Mouse (Mus musculus): ENCODE data around the gene Ptcd2. TPM values are rescaled to one million over a fixed set of nuclear protein-coding genes. Genes with fewer than 3 reads are reported as not detected.

Ptcd2 gene
- polyA plus RNA-seq, 1 experiment from 2014 or later, result 62.1 TPM

DNA sequence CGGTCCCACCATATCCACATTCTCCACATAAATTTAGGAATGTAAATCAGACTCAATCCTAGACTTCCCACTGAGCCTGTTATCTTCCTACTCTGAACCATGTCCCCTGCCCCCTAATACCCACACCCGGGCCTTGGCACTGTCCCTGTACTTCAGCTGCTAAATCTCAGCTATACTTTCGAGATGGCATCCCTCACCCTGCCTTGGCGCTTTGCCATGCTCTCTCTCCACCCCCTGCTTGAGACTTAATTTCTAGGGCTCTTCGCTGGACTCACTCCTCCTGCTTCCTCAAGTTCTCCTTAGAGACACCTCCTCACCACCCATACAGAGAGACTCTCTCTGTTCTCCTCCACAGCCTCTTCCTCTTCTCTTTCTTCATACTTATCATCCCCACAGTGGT lies 44.6 kb downstream of the Ptcd2 start:
- H3K36me3 ChIP-seq (ENCODE audit: control insufficient read depth, insufficient read depth, low read length), result no peaks in the 10 kb centered on the region
- no peak overlapping the region for H3K9ac ChIP-seq (replicated peaks; ENCODE audit: low read depth, low read length)
- no peak overlapping the region for H3K4me2 ChIP-seq (ENCODE audit: low read depth, low read length)
- no peak overlapping the region for H3K27ac ChIP-seq (ENCODE audit: low read depth, low read length)
- H3K4me1 ChIP-seq (ENCODE audit: control insufficient read depth, insufficient read depth, low read length), result no peaks in the 10 kb centered on the region
- no peak overlapping the region for H3K4me3 ChIP-seq (ENCODE audit: low read depth, low read length)
- no peaks in the 10 kb centered on the region for H3K27me3 ChIP-seq (ENCODE audit: control insufficient read depth, insufficient read depth, low read length)
- no peaks in the 10 kb centered on the region for H3K9me3 ChIP-seq (ENCODE audit: control insufficient read depth, low read length)
- WGBS, result 79% methylated on average over 5 of the region's 5 CpGs
- ATAC-seq (ENCODE audit: low read depth), result no peak

DNA sequence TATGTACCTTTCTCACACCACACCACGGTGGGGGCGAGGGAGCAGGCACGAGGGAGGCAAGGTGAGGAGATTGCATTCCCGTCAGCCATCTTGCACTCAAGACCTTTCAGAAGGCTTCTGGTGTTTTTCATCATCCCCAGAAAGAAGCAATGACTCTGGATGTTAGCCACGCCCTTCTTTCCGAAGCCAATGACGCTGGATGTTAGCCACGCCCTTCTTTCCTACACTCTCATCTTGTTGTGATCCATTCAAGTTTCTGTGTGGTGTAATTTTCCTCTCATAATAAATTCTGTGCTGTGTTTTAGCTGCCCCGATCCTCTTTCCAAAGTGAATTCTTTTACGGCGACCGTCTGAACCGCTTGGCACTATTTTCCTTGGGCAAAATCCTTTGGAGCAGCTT lies 50.3 kb downstream of the Ptcd2 start:
- WGBS, result 93% methylated on average over 13 of the region's 13 CpGs
- Histone ChIP-seq H3K27ac (ENCODE audit: low read depth, low read length) (no peak overlapping the region), H3K9ac (replicated peaks; ENCODE audit: low read depth, low read length) (no peak overlapping the region), H3K9me3 (ENCODE audit: control insufficient read depth, low read length) (no peaks in the 10 kb centered on the region), H3K36me3 (ENCODE audit: control insufficient read depth, insufficient read depth, low read length) (no peaks in the 10 kb centered on the region), H3K4me1 (ENCODE audit: control insufficient read depth, insufficient read depth, low read length) (no peaks in the 10 kb centered on the region), H3K27me3 (ENCODE audit: control insufficient read depth, insufficient read depth, low read length) (no peaks in the 10 kb centered on the region), H3K4me3 (ENCODE audit: low read depth, low read length) (no peak overlapping the region), H3K4me2 (ENCODE audit: low read depth, low read length) (no peak overlapping the region)
- ATAC-seq (ENCODE audit: low read depth), result no peak

DNA sequence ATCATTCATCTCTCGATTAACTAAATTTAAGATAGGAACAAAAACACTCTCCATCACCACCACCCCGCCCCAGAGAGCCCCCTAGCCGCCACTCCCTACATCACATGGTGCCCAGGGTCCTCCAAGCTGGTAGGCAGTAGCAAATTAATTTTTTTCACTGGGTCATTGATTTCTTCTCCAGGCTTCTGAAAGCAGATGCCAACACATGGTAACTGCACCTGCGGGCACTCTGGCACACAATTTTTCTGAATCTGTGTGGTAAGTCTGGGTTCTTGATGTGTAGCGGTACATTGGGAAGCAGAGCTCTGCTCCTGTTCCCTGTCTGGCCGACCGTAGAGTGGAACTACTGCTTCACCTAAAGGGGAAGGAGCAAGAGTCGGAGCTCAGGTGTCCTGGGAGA lies 53.7 kb downstream of the Ptcd2 start:
- Histone ChIP-seq H3K4me1 (ENCODE audit: control insufficient read depth, insufficient read depth, low read length) (no peaks in the 10 kb centered on the region), H3K9ac (replicated peaks; ENCODE audit: low read depth, low read length) (no peak overlapping the region), H3K36me3 (ENCODE audit: control insufficient read depth, insufficient read depth, low read length) (no peaks in the 10 kb centered on the region), H3K9me3 (ENCODE audit: control insufficient read depth, low read length) (no peaks in the 10 kb centered on the region), H3K27me3 (ENCODE audit: control insufficient read depth, insufficient read depth, low read length) (no peaks in the 10 kb centered on the region), H3K4me2 (ENCODE audit: low read depth, low read length) (no peak overlapping the region), H3K4me3 (ENCODE audit: low read depth, low read length) (no peak overlapping the region), H3K27ac (ENCODE audit: low read depth, low read length) (no peak overlapping the region)
- no peak for ATAC-seq (ENCODE audit: low read depth)
- 91% methylated on average over 8 of the region's 8 CpGs for WGBS

DNA sequence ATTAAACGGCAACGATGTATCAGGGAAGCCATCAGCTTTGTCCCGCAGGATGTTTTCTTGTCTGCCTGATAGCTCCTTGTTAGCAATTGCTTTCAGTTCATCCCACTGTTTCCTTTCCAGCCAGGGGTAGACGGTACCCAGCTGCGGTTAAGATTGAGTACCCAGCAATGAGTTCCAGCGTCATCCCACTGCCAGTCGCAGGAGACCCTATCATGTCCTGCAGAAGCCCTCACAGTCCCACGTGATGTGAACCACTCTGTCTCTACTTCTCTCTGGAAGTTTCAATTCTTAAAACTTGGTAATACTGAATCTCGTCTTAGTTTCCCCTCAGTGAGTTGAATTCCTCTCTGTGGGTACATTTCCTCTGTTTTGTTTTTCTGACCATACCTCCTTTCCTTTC lies 56.7 kb downstream of the Ptcd2 start:
- Histone ChIP-seq H3K9me3 (ENCODE audit: control insufficient read depth, low read length) (no peaks in the 10 kb centered on the region), H3K27me3 (ENCODE audit: control insufficient read depth, insufficient read depth, low read length) (no peaks in the 10 kb centered on the region), H3K9ac (replicated peaks; ENCODE audit: low read depth, low read length) (no peak overlapping the region), H3K27ac (ENCODE audit: low read depth, low read length) (no peak overlapping the region), H3K36me3 (ENCODE audit: control insufficient read depth, insufficient read depth, low read length) (no peaks in the 10 kb centered on the region), H3K4me1 (ENCODE audit: control insufficient read depth, insufficient read depth, low read length) (peaks cover 14% of the 10 kb centered on the region; the same call in 1 of the 2 replicates), H3K4me2 (ENCODE audit: low read depth, low read length) (no peak overlapping the region), H3K4me3 (ENCODE audit: low read depth, low read length) (no peak overlapping the region)
- ATAC-seq (ENCODE audit: low read depth), result no peak
- whole genome bisulfite sequencing, result 74% methylated on average over 9 of the region's 9 CpGs

DNA sequence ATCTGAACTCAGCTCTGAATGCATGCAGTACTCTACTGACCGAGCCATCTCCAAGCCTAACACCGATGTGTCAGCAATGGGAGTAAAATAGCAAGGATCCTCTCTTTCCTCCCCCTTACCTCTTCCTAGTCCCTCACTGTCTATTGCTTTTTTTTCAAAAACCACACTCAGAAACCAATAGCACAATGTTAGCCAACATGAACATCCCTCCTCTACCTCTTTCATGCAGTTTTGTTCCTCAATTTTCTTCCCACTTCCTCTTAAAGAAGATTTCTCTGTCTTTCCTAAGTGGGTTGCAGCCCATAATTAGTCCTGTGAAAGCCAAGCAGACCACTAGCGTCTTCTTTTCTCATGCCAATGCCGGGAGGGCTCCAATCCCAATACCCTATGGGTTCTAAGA lies 57.3 kb downstream of the Ptcd2 start:
- Histone ChIP-seq H3K9me3 (ENCODE audit: control insufficient read depth, low read length) (no peaks in the 10 kb centered on the region), H3K4me2 (ENCODE audit: low read depth, low read length) (no peak overlapping the region), H3K27ac (ENCODE audit: low read depth, low read length) (no peak overlapping the region), H3K36me3 (ENCODE audit: control insufficient read depth, insufficient read depth, low read length) (no peaks in the 10 kb centered on the region), H3K9ac (replicated peaks; ENCODE audit: low read depth, low read length) (no peak overlapping the region), H3K4me1 (ENCODE audit: control insufficient read depth, insufficient read depth, low read length) (peaks cover 14% of the 10 kb centered on the region; the same call in 1 of the 2 replicates), H3K27me3 (ENCODE audit: control insufficient read depth, insufficient read depth, low read length) (no peaks in the 10 kb centered on the region), H3K4me3 (ENCODE audit: low read depth, low read length) (no peak overlapping the region)
- WGBS, result 92% methylated on average over 4 of the region's 4 CpGs
- no peak for ATAC-seq (ENCODE audit: low read depth)

DNA sequence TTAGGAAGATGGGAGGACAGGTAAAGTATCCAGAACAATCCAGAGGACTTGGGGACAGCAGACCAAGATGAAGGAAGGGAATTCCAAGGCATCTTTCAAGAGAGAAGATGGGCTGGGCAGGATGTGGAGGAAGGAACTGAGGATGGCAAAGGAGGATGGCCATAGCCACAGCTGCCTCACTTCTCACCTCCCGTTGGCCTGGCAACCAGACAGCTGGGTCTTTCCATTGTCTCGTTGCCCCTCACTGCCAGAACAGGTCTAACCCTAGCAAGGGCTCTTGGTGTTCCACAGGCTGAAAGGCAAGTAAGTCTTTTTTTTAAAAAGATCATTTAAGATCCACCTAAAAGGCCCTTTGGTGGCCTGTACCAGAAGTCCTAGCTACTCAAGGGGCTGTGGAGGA lies 59.3 kb downstream of the Ptcd2 start:
- 50% methylated on average over 2 of the region's 2 CpGs for WGBS
- H3K4me2 ChIP-seq (ENCODE audit: low read depth, low read length), result no peak overlapping the region

DNA sequence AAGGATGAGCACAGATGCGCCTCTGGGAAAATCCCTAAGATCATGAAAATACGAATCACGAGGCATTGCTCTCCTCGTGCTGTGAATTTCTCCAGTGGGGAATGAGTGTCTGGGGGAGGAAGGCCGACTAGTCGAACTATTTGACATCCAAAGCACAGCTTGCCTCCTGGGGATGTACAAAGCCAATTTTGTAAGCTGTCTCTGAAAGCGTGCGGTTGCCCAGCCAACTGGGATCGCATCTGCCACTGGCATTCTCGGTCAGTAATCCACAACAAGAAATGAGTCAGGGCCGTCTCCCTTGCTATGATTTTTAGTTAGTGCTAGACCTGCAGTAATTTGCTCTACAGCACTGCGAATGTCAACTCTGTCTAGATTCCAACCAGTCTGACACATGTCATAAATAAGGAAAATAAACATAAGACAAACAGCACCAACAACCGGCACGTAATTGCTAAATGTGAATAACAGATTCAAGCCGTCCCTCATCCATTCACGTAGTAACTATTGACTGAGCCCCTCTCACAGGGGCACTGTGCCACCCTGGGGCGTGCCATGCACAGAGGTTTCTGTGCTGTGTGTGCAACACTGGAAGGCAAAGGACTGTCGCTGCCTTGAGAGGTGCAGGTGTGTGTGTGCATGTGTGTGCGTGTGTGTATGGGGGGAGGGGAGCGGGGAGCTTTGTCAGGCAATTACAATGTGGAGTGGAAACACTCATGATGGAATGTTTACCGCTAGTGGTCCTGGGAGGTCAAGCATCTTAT lies 59.9 kb downstream of the Ptcd2 start:
- Histone ChIP-seq H3K27ac (ENCODE audit: low read depth, low read length) (peak overlapping the region; percentile 65), H3K9me3 (ENCODE audit: control insufficient read depth, low read length) (no peaks in the 10 kb centered on the region), H3K9ac (replicated peaks; ENCODE audit: low read depth, low read length) (no peak overlapping the region), H3K4me3 (ENCODE audit: low read depth, low read length) (no peak overlapping the region), H3K4me1 (ENCODE audit: control insufficient read depth, insufficient read depth, low read length) (peaks cover 14% of the 10 kb centered on the region; the same call in 1 of the 2 replicates), H3K36me3 (ENCODE audit: control insufficient read depth, insufficient read depth, low read length) (no peaks in the 10 kb centered on the region), H3K27me3 (ENCODE audit: control insufficient read depth, insufficient read depth, low read length) (no peaks in the 10 kb centered on the region), H3K4me2 (ENCODE audit: low read depth, low read length) (peak overlapping the region; percentile 24; the same call in 1 of the 2 replicates)
- WGBS, result 45% methylated on average over 21 of the region's 21 CpGs
- ATAC-seq (ENCODE audit: low read depth), result peak; percentile 85

More for the DNA sequence above, 59.3 kb downstream of the Ptcd2 start:
- H3K27me3 ChIP-seq (ENCODE audit: control insufficient read depth, insufficient read depth, low read length), result no peaks in the 10 kb centered on the region
- no peak for ATAC-seq (ENCODE audit: low read depth)
- H3K27ac ChIP-seq (ENCODE audit: low read depth, low read length), result peak overlapping the region; percentile 65; the same call in 1 of the 2 replicates
- no peak overlapping the region for H3K4me3 ChIP-seq (ENCODE audit: low read depth, low read length)
- no peaks in the 10 kb centered on the region for H3K36me3 ChIP-seq (ENCODE audit: control insufficient read depth, insufficient read depth, low read length)
- no peaks in the 10 kb centered on the region for H3K9me3 ChIP-seq (ENCODE audit: control insufficient read depth, low read length)
- H3K4me1 ChIP-seq (ENCODE audit: control insufficient read depth, insufficient read depth, low read length), result peaks cover 14% of the 10 kb centered on the region; the same call in 1 of the 2 replicates
- no peak overlapping the region for H3K9ac ChIP-seq (replicated peaks; ENCODE audit: low read depth, low read length)

DNA sequence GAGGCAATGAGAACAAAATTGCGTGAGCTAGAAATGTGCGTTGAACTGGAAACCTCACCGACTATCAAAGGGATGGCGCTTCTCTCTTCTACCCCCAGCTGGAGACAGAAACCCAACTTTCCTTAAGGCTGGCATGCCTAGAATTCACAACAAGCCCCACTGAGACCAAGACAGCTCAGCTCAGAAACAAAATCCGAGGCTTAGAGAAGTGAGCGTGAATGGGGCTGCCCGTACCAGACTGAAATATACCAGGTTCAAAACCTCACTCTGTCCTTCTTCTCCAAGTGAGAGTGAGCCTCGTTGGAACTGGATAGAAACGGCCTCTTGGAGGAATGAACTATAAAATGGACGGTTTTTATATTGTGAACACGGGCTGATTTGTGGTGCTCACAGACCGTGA lies 60.6 kb downstream of the Ptcd2 start:
- H3K4me3 ChIP-seq (ENCODE audit: low read depth, low read length), result no peak overlapping the region
- H3K4me2 ChIP-seq (ENCODE audit: low read depth, low read length), result peak overlapping the region; percentile 24; the same call in 1 of the 2 replicates
- no peaks in the 10 kb centered on the region for H3K9me3 ChIP-seq (ENCODE audit: control insufficient read depth, low read length)
- no peak overlapping the region for H3K9ac ChIP-seq (replicated peaks; ENCODE audit: low read depth, low read length)
- 49% methylated on average over 12 of the region's 12 CpGs for WGBS
- H3K36me3 ChIP-seq (ENCODE audit: control insufficient read depth, insufficient read depth, low read length), result no peaks in the 10 kb centered on the region
- ATAC-seq (ENCODE audit: low read depth), result peak; percentile 19; the same call in 1 of the 2 replicates
- H3K27me3 ChIP-seq (ENCODE audit: control insufficient read depth, insufficient read depth, low read length), result no peaks in the 10 kb centered on the region
- peaks cover 14% of the 10 kb centered on the region; the same call in 1 of the 2 replicates for H3K4me1 ChIP-seq (ENCODE audit: control insufficient read depth, insufficient read depth, low read length)
- peak overlapping the region; percentile 58 for H3K27ac ChIP-seq (ENCODE audit: low read depth, low read length)

DNA sequence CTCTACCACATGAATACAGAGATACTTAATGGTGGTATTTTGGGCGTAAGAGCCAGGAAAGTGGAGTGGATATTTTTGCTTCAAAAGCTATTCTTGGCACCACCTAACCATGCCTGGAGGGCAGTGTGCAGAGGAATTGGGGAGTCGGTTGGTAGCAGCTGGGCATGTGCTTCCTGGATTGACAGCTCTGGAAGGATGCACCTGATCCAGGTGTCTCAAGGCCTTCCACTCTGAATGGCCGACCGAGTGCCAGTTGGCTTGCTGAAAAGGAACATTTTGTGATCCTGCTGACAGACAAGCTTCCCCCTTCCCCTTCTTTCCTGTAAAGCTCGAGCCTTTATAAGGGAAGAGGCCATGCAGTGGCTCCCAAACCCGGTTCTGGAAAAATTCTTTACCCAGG lies 61.5 kb downstream of the Ptcd2 start:
- Histone ChIP-seq H3K9me3 (ENCODE audit: control insufficient read depth, low read length) (no peaks in the 10 kb centered on the region), H3K4me2 (ENCODE audit: low read depth, low read length) (no peak overlapping the region), H3K27me3 (ENCODE audit: control insufficient read depth, insufficient read depth, low read length) (no peaks in the 10 kb centered on the region), H3K27ac (ENCODE audit: low read depth, low read length) (no peak overlapping the region), H3K4me3 (ENCODE audit: low read depth, low read length) (no peak overlapping the region), H3K4me1 (ENCODE audit: control insufficient read depth, insufficient read depth, low read length) (peaks cover 14% of the 10 kb centered on the region; the same call in 1 of the 2 replicates), H3K36me3 (ENCODE audit: control insufficient read depth, insufficient read depth, low read length) (no peaks in the 10 kb centered on the region), H3K9ac (replicated peaks; ENCODE audit: low read depth, low read length) (no peak overlapping the region)
- no peak for ATAC-seq (ENCODE audit: low read depth)
- WGBS, result 78% methylated on average over 6 of the region's 6 CpGs

Data from neural tube, embryonic 14.5 days (tissue).